Mouse (Mus musculus) embryonic fibroblast, embryonic 13.5 days (primary cell): ENCODE measurements at regions not wholly inside any gene's neighbourhood (a gene's known extent, or its start where the extent isn't known, plus 50 kb on each side); places are given as distances from the start of the nearest gene placed in this dataset.
A peak's percentile ranks its signal among the peaks of the same experiment; 100 is the strongest.

Source experiments
- H3K27ac ChIP-seq: 2 replicates; pipeline ENCODE4 v1.5.1; 2012; ENCODE audit warnings: low read length, control low read depth, inconsistent platforms; ENCODE audit not compliant: insufficient read depth
- H3K4me1 ChIP-seq: 2 replicates; pipeline ENCODE4 v1.6.1; 2011; ENCODE audit warnings: low read length; ENCODE audit not compliant: control insufficient read depth, insufficient read depth
- H3K4me3 ChIP-seq: 2 replicates; pipeline ENCODE4 v1.5.1; 2011; ENCODE audit warnings: mild to moderate bottlenecking, control low read depth, low read length; ENCODE audit not compliant: insufficient read depth
- CTCF ChIP-seq: IDR thresholded peaks from 2 replicates; pipeline ENCODE4 v1.5.1; 2011; ENCODE audit warnings: mild to moderate bottlenecking, control low read depth, low read length, moderate library complexity, borderline replicate concordance; ENCODE audit not compliant: insufficient read depth
- POLR2A ChIP-seq: IDR thresholded peaks from 2 replicates; pipeline ENCODE4 v1.6.1; 2011; ENCODE audit warnings: low read depth, mild to moderate bottlenecking, control low read depth, low read length, moderate library complexity

DNA sequence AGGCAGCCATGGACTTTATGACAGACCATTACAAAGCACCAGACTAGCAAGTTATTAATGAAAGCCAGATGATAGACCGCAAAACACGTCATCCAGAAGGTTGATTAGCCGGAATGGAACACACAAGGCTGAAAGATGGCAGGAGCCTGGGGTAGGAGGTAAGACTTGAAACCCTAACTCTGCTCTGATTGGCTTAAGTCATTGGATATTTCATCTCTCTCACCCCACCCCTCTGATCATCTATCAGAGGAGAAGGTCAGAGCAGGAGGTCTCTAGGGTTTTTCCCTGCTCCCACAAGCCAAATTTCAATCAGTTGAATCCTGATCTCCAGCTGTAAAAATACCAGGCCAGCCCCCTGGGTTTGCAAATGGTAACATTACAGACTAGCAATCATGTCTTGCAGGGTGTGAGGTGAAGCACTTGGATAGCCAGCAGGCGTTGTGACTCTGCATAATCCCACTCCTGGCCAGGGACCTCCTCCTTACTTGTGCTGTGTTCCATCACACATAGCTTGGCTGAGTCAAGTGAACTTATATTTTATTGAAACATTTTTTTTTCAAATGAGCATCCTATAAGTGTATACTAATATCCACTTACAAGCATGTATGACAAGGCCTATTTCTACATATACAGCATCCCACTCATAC is 114.6 kb upstream of the Tnp1 start:
- no peak for TF ChIP-seq POLR2A
- TF ChIP-seq CTCF, result no peak
- H3K27ac ChIP-seq, result peak overlapping the region; percentile 39

GRCm38 (mm10) chr1:73123012-73123411 is 107.3 kb upstream of the Tnp1 start:
- no peak overlapping the region for H3K4me3 ChIP-seq
- no peak for TF ChIP-seq CTCF
- TF ChIP-seq POLR2A, result no peak
- 0 out of 2 replicates have a peak, but pooled peaks cover 8% of the 10 kb centered on the region for H3K4me1 ChIP-seq
- peak overlapping the region; percentile 29 for H3K27ac ChIP-seq

More for the DNA sequence above, 114.6 kb upstream of the Tnp1 start:
- 0 out of 2 replicates have a peak, but pooled peaks cover 6% of the 10 kb centered on the region for H3K4me1 ChIP-seq
- H3K4me3 ChIP-seq, result no peak overlapping the region

- Histone ChIP-seq H3K27ac (no peak overlapping the region; the same call in 1 of the 2 replicates), H3K4me3 (no peak overlapping the region), H3K4me1 (0 out of 2 replicates have a peak, but pooled peaks cover 2% of the 10 kb centered on the region)
- TF ChIP-seq POLR2A (no peak), CTCF (no peak)
Measured at GRCm38 (mm10) chr1:73118661-73119060, 103.0 kb upstream of the Tnp1 start.

DNA sequence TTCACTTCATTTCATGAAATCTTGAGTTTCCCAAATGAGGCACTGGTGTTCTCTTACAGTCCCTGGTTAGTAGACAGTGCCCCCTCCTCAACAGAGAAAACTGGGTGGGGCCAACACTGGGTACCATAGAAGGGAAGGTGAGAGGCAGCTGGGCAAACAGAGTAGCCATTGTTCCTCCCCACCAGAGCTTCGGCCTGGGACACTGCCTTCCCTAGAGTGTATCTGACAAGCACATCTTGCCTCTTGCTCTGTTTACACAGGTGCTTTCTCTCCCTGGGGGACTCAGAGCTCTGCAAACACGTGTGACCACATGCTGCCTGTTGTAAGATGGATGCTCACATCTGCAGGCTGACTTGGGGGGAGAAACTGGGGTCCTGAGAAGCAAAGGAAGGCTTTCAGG is 100.8 kb upstream of the Tnp1 start:
- TF ChIP-seq CTCF (no peak), POLR2A (no peak)
- Histone ChIP-seq H3K27ac (no peak overlapping the region), H3K4me1 (0 out of 2 replicates have a peak, but pooled peaks cover 2% of the 10 kb centered on the region), H3K4me3 (no peak overlapping the region)

GRCm38 (mm10) chr1:73115854-73116253 is 100.1 kb upstream of the Tnp1 start:
- H3K27ac ChIP-seq, result no peak overlapping the region
- 0 out of 2 replicates have a peak, but pooled peaks cover 2% of the 10 kb centered on the region for H3K4me1 ChIP-seq
- no peak for TF ChIP-seq POLR2A
- TF ChIP-seq CTCF, result no peak
- no peak overlapping the region for H3K4me3 ChIP-seq

DNA sequence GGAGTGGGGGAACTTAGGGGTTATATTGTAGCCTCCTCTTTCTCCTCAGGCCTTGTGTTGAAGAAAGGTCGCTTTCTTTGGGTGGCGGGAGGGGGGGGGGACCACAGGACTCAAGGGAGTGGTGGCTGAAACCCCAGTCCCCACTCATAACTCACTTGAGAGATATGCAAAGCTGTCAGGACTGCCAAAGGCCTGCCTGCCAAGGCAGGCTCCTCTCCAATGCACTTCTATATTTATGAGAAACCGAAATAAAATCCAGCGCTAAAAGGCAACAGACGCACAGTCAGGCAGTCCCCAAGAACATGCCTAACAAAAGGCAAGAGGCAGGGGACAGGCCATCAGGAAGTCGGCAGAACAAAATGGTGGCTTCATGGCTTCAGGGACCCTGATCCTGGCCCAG is 97.4 kb upstream of the Tnp1 start:
- Histone ChIP-seq H3K4me1 (0 out of 2 replicates have a peak, but pooled peaks cover 2% of the 10 kb centered on the region), H3K4me3 (no peak overlapping the region), H3K27ac (peak overlapping the region; percentile 76; the same call in 1 of the 2 replicates)
- TF ChIP-seq CTCF (no peak), POLR2A (no peak)

- Histone ChIP-seq H3K27ac (peak overlapping the region; percentile 76), H3K4me3 (no peak overlapping the region), H3K4me1 (0 out of 2 replicates have a peak, but pooled peaks cover 2% of the 10 kb centered on the region)
- no peak for TF ChIP-seq CTCF
- TF ChIP-seq POLR2A, result no peak
Measured at GRCm38 (mm10) chr1:73112711-73113110, 97.0 kb upstream of the Tnp1 start.

GRCm38 (mm10) chr1:73111911-73112310 is 96.2 kb upstream of the Tnp1 start:
- peak overlapping the region; percentile 2 for H3K27ac ChIP-seq
- TF ChIP-seq POLR2A (no peak), CTCF (no peak)
- 0 out of 2 replicates have a peak, but pooled peaks cover 2% of the 10 kb centered on the region for H3K4me1 ChIP-seq
- H3K4me3 ChIP-seq, result no peak overlapping the region

GRCm38 (mm10) chr1:73105856-73106463 is 90.3 kb upstream of the Tnp1 start:
- no peaks in the 10 kb centered on the region for H3K4me1 ChIP-seq
- no peak overlapping the region for H3K4me3 ChIP-seq
- TF ChIP-seq POLR2A (no peak), CTCF (no peak)
- H3K27ac ChIP-seq, result no peak overlapping the region
